Mouse (Mus musculus): ENCODE data around the gene Mrps11. TPM values are rescaled to one million over a fixed set of nuclear protein-coding genes. Genes with fewer than 3 reads are reported as not detected.

Mrps11 gene
- polyA plus RNA-seq, 1 experiment from 2014 or later = 73.6 TPM

DNA sequence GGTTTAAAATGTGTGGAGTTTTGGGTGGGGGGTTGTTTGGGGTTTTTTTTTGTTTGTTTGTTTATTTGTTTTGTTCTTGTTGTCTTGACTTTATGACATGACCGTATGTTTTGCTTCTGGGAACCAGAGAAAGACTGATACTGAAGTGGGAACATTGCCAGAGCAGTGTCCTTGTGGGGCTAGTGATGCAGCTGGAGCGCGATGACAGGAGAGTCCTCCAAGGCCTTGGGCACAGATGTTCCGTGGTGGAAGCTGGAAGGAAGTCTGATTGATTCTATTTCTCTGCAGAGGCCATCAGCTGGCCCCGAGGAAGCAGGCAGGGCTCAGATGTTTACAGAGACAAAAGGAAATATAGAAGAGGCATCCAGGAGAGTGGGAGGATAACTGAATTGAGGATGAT lies 3.0 kb downstream of the Mrps11 start:
- H3K9ac ChIP-seq (ENCODE audit: low read length) = no peak overlapping the region
- H3K27me3 ChIP-seq (replicated peaks; ENCODE audit: control insufficient read depth, insufficient read depth, low read length) = no peaks in the 10 kb centered on the region
- H3K4me3 ChIP-seq (ENCODE audit: low read depth, low read length) = no peak overlapping the region
- 79% methylated on average over 5 of the region's 5 CpGs for WGBS
- no peak overlapping the region for H3K4me2 ChIP-seq (ENCODE audit: low read length)
- H3K9me3 ChIP-seq (ENCODE audit: control insufficient read depth, low read length) = no peaks in the 10 kb centered on the region
- DNase-seq (ENCODE audit: low spot score) (no peak), ATAC-seq (replicated peaks; ENCODE audit: low FRiP score, low TSS enrichment, low read depth) (no peak)
- H3K4me1 ChIP-seq (replicated peaks; ENCODE audit: control insufficient read depth, insufficient read depth, low read length) = peaks cover 14% of the 10 kb centered on the region
- peaks cover 37% of the 10 kb centered on the region for H3K36me3 ChIP-seq (ENCODE audit: control insufficient read depth, insufficient read depth, low read length)
- H3K27ac ChIP-seq (ENCODE audit: low read depth) = no peak overlapping the region

DNA sequence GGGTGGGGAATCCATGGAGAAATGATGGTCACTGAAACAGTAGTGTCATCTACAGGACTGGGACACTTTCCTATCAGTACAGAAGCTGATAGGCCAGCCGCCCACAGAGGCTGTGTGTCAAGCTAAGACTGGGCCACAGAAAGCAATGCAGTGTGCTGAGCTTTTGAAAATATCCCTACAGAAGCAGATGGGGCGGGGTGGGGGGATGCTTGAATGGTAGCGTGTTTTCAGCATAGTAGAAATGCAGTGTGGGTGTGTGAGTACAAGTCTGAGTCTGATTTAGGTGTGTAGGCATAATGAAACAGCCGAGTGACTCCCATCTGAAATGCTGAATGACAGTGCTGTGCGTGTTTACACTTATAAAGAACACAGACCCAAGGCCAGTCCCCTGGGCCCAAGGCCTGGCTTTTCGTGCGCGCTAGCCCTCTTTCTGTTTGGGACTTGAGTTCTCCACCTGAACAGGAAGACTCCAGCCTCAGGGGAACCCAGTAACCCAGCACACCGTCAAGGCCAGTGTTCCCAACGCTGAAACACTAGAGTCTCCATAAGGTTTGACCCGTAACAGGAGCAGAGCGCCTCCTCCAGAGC lies 5.0 kb downstream of the Mrps11 start:
- H3K4me1 ChIP-seq (replicated peaks; ENCODE audit: control insufficient read depth, insufficient read depth, low read length) = peaks cover 6% of the 10 kb centered on the region
- no peak overlapping the region for H3K9ac ChIP-seq (ENCODE audit: low read length)
- WGBS = 89% methylated on average over 12 of the region's 12 CpGs
- DNase-seq (ENCODE audit: low spot score) = no peak
- no peak for ATAC-seq (replicated peaks; ENCODE audit: low FRiP score, low TSS enrichment, low read depth)
- H3K36me3 ChIP-seq (ENCODE audit: control insufficient read depth, insufficient read depth, low read length) = peaks cover 53% of the 10 kb centered on the region
- no peak overlapping the region for H3K4me2 ChIP-seq (ENCODE audit: low read length)
- no peaks in the 10 kb centered on the region for H3K9me3 ChIP-seq (ENCODE audit: control insufficient read depth, low read length)
- H3K4me3 ChIP-seq (ENCODE audit: low read depth, low read length) = no peak overlapping the region
- no peak overlapping the region for H3K27ac ChIP-seq (ENCODE audit: low read depth)
- H3K27me3 ChIP-seq (replicated peaks; ENCODE audit: control insufficient read depth, insufficient read depth, low read length) = no peaks in the 10 kb centered on the region

DNA sequence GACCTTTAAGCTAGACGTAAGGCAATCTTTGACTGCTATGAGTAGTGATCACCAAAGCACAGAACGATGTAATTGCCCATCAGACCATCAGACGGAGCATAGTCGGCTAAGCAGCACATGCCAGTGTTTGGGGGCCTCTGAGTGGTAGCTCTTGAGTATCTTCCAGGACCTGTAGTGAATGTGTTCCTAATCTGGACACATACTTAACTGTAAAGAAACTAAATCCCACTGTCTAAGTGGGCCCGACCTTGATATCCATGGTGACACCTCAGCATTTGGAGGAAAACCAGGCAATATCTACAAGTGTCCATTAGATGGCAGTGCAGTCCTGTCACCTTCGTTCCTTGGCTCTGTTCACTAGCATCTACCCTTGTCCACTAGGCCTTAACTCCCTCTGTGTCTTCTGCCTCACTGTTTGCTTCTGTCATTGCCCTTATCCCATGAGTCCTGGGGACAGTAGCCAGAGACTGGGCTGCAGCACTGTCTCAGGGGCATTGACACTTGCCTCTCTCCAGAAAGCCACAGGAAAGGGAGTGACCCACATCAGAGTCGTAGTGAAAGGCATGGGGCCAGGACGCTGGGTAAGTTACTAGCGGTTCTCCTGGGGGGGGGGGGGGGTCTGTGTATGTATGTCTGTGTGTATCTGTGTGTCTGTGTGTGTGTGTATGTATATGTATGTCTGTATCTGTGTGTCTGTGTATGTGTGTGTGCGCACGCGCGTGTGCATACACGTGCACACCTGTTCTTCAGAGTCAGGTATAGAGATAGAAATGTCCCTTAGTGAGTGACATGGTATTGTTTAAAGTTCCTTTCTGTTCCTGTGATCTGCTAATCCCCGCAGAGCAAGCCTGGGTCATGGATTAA lies 8.7 kb downstream of the Mrps11 start:
- DNase-seq (ENCODE audit: low spot score) (peak; percentile 69), ATAC-seq (replicated peaks; ENCODE audit: low FRiP score, low TSS enrichment, low read depth) (peak; percentile 73)
- Histone ChIP-seq H3K9ac (ENCODE audit: low read length) (no peak overlapping the region), H3K27me3 (replicated peaks; ENCODE audit: control insufficient read depth, insufficient read depth, low read length) (no peaks in the 10 kb centered on the region), H3K4me2 (ENCODE audit: low read length) (no peak overlapping the region), H3K27ac (ENCODE audit: low read depth) (no peak overlapping the region), H3K9me3 (ENCODE audit: control insufficient read depth, low read length) (no peaks in the 10 kb centered on the region), H3K4me1 (replicated peaks; ENCODE audit: control insufficient read depth, insufficient read depth, low read length) (no peaks in the 10 kb centered on the region), H3K36me3 (ENCODE audit: control insufficient read depth, insufficient read depth, low read length) (peaks cover 47% of the 10 kb centered on the region), H3K4me3 (ENCODE audit: low read depth, low read length) (no peak overlapping the region)
- 83% methylated on average over 15 of the region's 15 CpGs for WGBS

DNA sequence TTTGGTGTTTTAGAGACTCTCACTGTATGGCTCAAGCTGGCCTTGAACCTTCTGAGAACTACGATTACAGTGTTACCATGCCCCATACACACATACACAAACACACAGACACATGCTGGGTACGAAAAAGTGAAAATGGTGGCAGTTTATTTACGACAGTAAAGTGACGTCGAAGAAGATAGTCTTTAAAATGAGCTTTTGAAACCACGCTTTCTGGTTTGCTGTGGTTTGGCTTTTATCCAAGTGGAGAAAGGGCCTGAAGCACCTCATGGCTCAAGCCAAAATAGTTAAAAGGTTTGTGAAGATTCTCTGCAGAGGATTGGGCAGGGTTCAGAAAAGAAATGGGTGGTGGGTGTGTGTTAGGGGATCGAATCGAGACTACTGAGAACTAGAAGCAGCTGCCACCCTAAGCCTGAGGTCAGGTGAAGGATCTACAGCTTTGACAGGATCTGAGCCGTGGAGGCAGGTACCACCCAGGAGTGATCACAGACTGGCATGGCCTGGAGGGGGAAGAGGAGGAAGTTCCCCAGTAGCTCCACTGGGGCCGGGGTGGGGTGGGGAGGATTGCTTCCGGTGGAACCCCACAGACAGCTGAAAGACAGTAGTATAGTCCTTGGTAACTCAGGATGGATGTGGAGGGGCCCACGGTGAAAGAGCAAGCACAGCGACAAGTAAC lies 11.1 kb downstream of the Mrps11 start:
- Histone ChIP-seq H3K9ac (ENCODE audit: low read length) (no peak overlapping the region), H3K4me2 (ENCODE audit: low read length) (no peak overlapping the region), H3K4me3 (ENCODE audit: low read depth, low read length) (no peak overlapping the region), H3K9me3 (ENCODE audit: control insufficient read depth, low read length) (no peaks in the 10 kb centered on the region), H3K27ac (ENCODE audit: low read depth) (no peak overlapping the region), H3K36me3 (ENCODE audit: control insufficient read depth, insufficient read depth, low read length) (peaks cover 40% of the 10 kb centered on the region), H3K27me3 (replicated peaks; ENCODE audit: control insufficient read depth, insufficient read depth, low read length) (no peaks in the 10 kb centered on the region), H3K4me1 (replicated peaks; ENCODE audit: control insufficient read depth, insufficient read depth, low read length) (no peaks in the 10 kb centered on the region)
- WGBS = 86% methylated on average over 13 of the region's 13 CpGs
- no peak for DNase-seq (ENCODE audit: low spot score)
- ATAC-seq (replicated peaks; ENCODE audit: low FRiP score, low TSS enrichment, low read depth) = no peak

DNA sequence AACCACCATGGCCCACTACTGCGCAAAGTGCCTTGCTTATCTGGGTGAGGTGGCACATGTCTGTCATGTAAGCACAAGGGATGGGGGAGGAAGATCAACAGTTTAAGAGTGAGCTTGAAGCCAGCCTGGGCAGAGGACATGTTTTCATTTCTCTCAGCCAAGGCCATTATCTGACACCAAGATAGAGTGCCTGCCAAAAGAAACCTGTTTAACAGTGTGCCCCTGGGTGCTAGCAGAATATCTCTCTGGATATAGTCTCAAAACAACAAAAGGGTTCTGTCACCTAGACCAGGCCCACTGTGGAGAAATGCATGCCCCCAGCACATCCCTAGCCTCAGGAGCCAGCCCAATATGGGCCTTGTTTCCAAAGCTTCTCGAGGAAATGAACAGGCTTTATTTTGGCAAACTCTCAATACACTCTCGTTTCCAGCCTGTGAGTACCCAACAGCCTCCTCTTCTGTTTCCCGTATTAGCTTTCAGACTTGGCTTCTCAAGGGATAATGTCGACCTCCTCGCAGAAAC lies 11.7 kb downstream of the Mrps11 start:
- Histone ChIP-seq H3K9ac (ENCODE audit: low read length) (no peak overlapping the region), H3K4me3 (ENCODE audit: low read depth, low read length) (no peak overlapping the region), H3K4me1 (replicated peaks; ENCODE audit: control insufficient read depth, insufficient read depth, low read length) (no peaks in the 10 kb centered on the region), H3K36me3 (ENCODE audit: control insufficient read depth, insufficient read depth, low read length) (peaks cover 34% of the 10 kb centered on the region), H3K27me3 (replicated peaks; ENCODE audit: control insufficient read depth, insufficient read depth, low read length) (no peaks in the 10 kb centered on the region), H3K4me2 (ENCODE audit: low read length) (no peak overlapping the region), H3K27ac (ENCODE audit: low read depth) (no peak overlapping the region), H3K9me3 (ENCODE audit: control insufficient read depth, low read length) (no peaks in the 10 kb centered on the region)
- 80% methylated on average over 6 of the region's 6 CpGs for WGBS
- DNase-seq (ENCODE audit: low spot score) (no peak), ATAC-seq (replicated peaks; ENCODE audit: low FRiP score, low TSS enrichment, low read depth) (no peak)

DNA sequence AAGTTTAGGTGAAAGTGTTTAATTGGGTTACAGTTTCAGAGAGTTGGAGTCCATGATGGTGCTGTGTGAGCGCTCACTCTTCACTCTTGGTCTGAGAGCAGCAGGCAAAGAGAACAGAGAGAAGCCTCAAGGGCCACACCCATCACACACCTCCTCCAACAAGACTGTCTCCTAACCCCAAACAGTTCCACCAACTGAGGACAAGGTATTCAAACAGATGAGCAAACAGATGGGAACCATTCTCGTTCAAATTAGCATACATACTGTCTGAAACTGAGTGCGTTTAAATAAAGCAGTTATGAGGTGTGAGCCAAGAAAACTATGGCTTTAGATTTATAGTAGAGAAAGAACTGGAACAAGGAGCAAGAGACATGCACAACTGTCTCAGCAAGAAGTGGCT lies 13.7 kb downstream of the Mrps11 start:
- Histone ChIP-seq H3K4me2 (ENCODE audit: low read length) (no peak overlapping the region), H3K4me3 (ENCODE audit: low read depth, low read length) (no peak overlapping the region), H3K36me3 (ENCODE audit: control insufficient read depth, insufficient read depth, low read length) (peaks cover 15% of the 10 kb centered on the region), H3K27me3 (replicated peaks; ENCODE audit: control insufficient read depth, insufficient read depth, low read length) (no peaks in the 10 kb centered on the region), H3K9me3 (ENCODE audit: control insufficient read depth, low read length) (no peaks in the 10 kb centered on the region), H3K4me1 (replicated peaks; ENCODE audit: control insufficient read depth, insufficient read depth, low read length) (no peaks in the 10 kb centered on the region), H3K9ac (ENCODE audit: low read length) (no peak overlapping the region), H3K27ac (ENCODE audit: low read depth) (no peak overlapping the region)
- DNase-seq (ENCODE audit: low spot score) (no peak), ATAC-seq (replicated peaks; ENCODE audit: low FRiP score, low TSS enrichment, low read depth) (no peak)
- WGBS = 97% methylated on average over 3 of the region's 3 CpGs

DNA sequence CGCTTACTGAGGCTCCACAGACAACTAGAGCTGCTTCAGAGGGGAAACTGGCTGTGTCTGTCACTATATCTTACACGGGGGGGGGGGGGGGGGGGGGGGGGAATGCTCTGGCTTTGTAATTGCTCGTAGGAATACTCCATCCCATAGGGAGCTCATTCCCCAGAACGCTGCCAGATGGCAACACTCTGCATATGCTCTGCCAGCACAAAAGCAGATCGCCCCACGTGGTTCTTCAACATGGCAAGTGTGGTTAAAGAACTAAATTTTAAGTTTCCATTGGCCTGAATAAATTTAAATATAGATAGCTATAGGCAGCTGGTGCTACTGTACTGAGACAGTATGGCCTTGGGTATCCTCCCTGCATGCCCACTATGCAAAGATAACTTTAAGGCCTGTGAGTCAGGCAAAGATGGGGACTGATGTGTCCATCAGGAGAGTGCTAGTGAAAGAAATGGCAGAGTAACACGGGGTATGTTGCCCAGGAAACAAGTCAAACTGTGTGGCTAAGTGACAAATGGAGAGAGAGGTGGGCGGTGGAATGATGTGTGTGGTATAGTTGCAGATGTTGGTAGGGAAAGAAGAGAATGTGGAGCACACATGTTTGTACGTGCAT lies 15.0 kb downstream of the Mrps11 start:
- WGBS = 63% methylated on average over 8 of the region's 9 CpGs
- H3K9me3 ChIP-seq (ENCODE audit: control insufficient read depth, low read length) = no peaks in the 10 kb centered on the region
- no peak overlapping the region for H3K4me3 ChIP-seq (ENCODE audit: low read depth, low read length)
- ATAC-seq (replicated peaks; ENCODE audit: low FRiP score, low TSS enrichment, low read depth) (no peak), DNase-seq (ENCODE audit: low spot score) (no peak)
- H3K4me2 ChIP-seq (ENCODE audit: low read length) = no peak overlapping the region
- peaks cover 2% of the 10 kb centered on the region for H3K36me3 ChIP-seq (ENCODE audit: control insufficient read depth, insufficient read depth, low read length)
- no peaks in the 10 kb centered on the region for H3K4me1 ChIP-seq (replicated peaks; ENCODE audit: control insufficient read depth, insufficient read depth, low read length)
- H3K27me3 ChIP-seq (replicated peaks; ENCODE audit: control insufficient read depth, insufficient read depth, low read length) = no peaks in the 10 kb centered on the region
- no peak overlapping the region for H3K27ac ChIP-seq (ENCODE audit: low read depth)
- H3K9ac ChIP-seq (ENCODE audit: low read length) = no peak overlapping the region

DNA sequence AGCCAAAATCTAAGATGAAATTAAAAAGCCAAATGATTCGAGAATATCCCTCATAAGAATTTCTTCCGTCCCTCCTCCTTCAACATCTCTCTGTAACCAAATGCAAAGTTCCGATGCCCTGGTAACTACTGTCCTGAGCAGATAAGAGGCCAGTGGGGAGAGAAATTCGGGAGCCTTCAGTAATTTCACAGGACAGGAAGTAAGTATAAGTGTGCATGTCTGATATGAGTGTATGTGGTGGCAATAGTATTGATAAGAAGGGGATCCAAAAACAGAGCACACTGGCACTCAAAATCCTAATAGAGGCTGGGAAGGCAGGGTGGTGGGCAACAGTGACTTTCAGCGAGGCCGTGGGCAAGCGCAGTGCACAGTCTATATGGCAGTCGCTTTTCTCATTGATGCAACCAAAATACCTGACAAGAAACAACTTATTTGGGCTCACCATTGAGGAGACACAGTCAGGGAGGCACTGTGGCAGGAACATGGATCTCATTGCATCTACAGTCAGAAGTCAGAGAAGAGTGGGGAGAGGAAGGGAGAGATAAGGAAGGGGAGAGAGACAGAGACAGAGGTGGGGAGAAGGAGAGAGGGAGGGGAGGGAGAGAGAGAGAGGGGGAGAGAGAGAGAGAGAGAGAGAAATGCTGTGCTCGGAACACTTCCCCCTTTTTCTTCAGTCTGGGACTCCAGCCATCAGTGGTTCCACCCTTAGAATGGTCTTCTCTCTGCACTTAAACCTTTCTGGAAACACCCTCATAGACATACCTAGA lies 17.0 kb downstream of the Mrps11 start:
- no peaks in the 10 kb centered on the region for H3K4me1 ChIP-seq (replicated peaks; ENCODE audit: control insufficient read depth, insufficient read depth, low read length)
- H3K27me3 ChIP-seq (replicated peaks; ENCODE audit: control insufficient read depth, insufficient read depth, low read length) = no peaks in the 10 kb centered on the region
- DNase-seq (ENCODE audit: low spot score) (no peak), ATAC-seq (replicated peaks; ENCODE audit: low FRiP score, low TSS enrichment, low read depth) (no peak)
- H3K9ac ChIP-seq (ENCODE audit: low read length) = no peak overlapping the region
- H3K36me3 ChIP-seq (ENCODE audit: control insufficient read depth, insufficient read depth, low read length) = no peaks in the 10 kb centered on the region
- no peaks in the 10 kb centered on the region for H3K9me3 ChIP-seq (ENCODE audit: control insufficient read depth, low read length)
- WGBS = 74% methylated on average over 9 of the region's 9 CpGs
- H3K27ac ChIP-seq (ENCODE audit: low read depth) = no peak overlapping the region
- no peak overlapping the region for H3K4me2 ChIP-seq (ENCODE audit: low read length)
- no peak overlapping the region for H3K4me3 ChIP-seq (ENCODE audit: low read depth, low read length)

All from intestine, embryonic 14.5 days (tissue).